In genomic region chr16:21395546-21395945, GRCm38 (mm10) we compare ENCODE assay signal across 19 mouse cellular contexts. TPM values are rescaled to one million over a fixed set of nuclear protein-coding genes. Genes with fewer than 3 reads are reported as not detected.
DNase-seq lines count a peak whose midpoint lies in the region; ATAC-seq and TF ChIP-seq lines count a peak whose summit lies in the region.
"Had no signal": no experiment of that assay in that cellular context is flagged by ENCODE, and none has a peak within 500 bp of the region (broad histone marks: within the 10 kb centered on the region; RNA-seq: fewer than 3 reads in every experiment).

No protein-coding gene starts in this region.

- H3K9ac ChIP-seq in forebrain, embryonic 11.5 days (ENCODE audit: low read length), result no peak overlapping the region
- no peak overlapping the region for H3K9ac ChIP-seq in neural tube, embryonic 13.5 days
- no peak overlapping the region for H3K9ac ChIP-seq in midbrain, embryonic 11.5 days (ENCODE audit: low read length)
- no peak overlapping the region for H3K9ac ChIP-seq in intestine, postnatal 0 days (ENCODE audit: low read depth, low read length)
- H3K9ac ChIP-seq: embryonic facial prominence, embryonic 15.5 days; forebrain, embryonic 15.5 days; heart, embryonic 15.5 days; liver, embryonic 12.5 days; lung, embryonic 15.5 days had no signal

- no peak for TF ChIP-seq CTCF in intestine, postnatal 0 days (IDR thresholded peaks at IDR 0.05; ENCODE audit: low read depth)

- peaks cover 68% of the 10 kb centered on the region for H3K4me1 ChIP-seq in forebrain, embryonic 10.5 days
- peaks cover 14% of the 10 kb centered on the region for H3K4me1 ChIP-seq in forebrain, embryonic 11.5 days (replicated peaks; ENCODE audit: control insufficient read depth, insufficient read depth, low read length)
- peaks cover 58% of the 10 kb centered on the region for H3K4me1 ChIP-seq in neural tube, embryonic 13.5 days (replicated peaks)
- H3K4me1 ChIP-seq in midbrain, embryonic 11.5 days (ENCODE audit: control insufficient read depth, insufficient read depth, low read length), result peaks cover 19% of the 10 kb centered on the region
- H3K4me1 ChIP-seq in intestine, postnatal 0 days (replicated peaks; ENCODE audit: control insufficient read depth, insufficient read depth, low read length), result 0 out of 2 replicates have a peak, but pooled peaks cover 3% of the 10 kb centered on the region

- no peak overlapping the region for H3K4me3 ChIP-seq in forebrain, embryonic 10.5 days
- H3K4me3 ChIP-seq in forebrain, embryonic 11.5 days (ENCODE audit: low read depth, low read length), result no peak overlapping the region
- no peak overlapping the region for H3K4me3 ChIP-seq in neural tube, embryonic 13.5 days
- H3K4me3 ChIP-seq in midbrain, embryonic 11.5 days (ENCODE audit: low read depth, low read length), result no peak overlapping the region
- H3K4me3 ChIP-seq in intestine, postnatal 0 days (ENCODE audit: low read depth, low read length), result no peak overlapping the region
- H3K4me3 ChIP-seq: embryonic facial prominence, embryonic 15.5 days; forebrain, embryonic 15.5 days; heart, embryonic 15.5 days; liver, embryonic 12.5 days; lung, embryonic 15.5 days had no signal

- ATAC-seq in forebrain, embryonic 11.5 days (replicated peaks; ENCODE audit: low FRiP score), result no peak
- ATAC-seq in neural tube, embryonic 13.5 days (ENCODE audit: low read depth), result no peak
- ATAC-seq in midbrain, embryonic 11.5 days (ENCODE audit: low FRiP score), result no peak
- ATAC-seq in intestine, postnatal 0 days, result no peak
- ATAC-seq: forebrain, embryonic 15.5 days; liver, embryonic 12.5 days had no signal

- no peak for DNase-seq in forebrain, embryonic 10.5 days (ENCODE audit: extremely low spot score, low spot score)
- DNase-seq in forebrain, embryonic 11.5 days (ENCODE audit: low spot score), result no peak
- DNase-seq in neural tube, embryonic 10.5 days (ENCODE audit: extremely low spot score, low spot score), result no peak
- DNase-seq in midbrain, embryonic 11.5 days (ENCODE audit: low spot score, missing footprints), result no peak
- no peak for DNase-seq in cerebellum, adult 8-10 months
- DNase-seq in left cerebral cortex, adult 18-20 months (ENCODE audit: low spot score in 2 of 2), result no peak
- DNase-seq: cerebellum, adult 11 months; kidney, adult 2 months; kidney, postnatal 4 days; left cerebral cortex, postnatal 4 days; right cerebral cortex, adult 18-20 months; thymus, adult 18-20 months had no signal

- peak overlapping the region; percentile 41; the same call in 1 of the 2 replicates for H3K27ac ChIP-seq in forebrain, embryonic 10.5 days
- no peak overlapping the region for H3K27ac ChIP-seq in forebrain, embryonic 11.5 days (ENCODE audit: low read depth, low read length)
- peak overlapping the region; percentile 35 for H3K27ac ChIP-seq in neural tube, embryonic 13.5 days (replicated peaks)
- 0 out of 2 replicates have a peak overlapping the region, but pooled peaks have one; percentile 46 for H3K27ac ChIP-seq in midbrain, embryonic 11.5 days (ENCODE audit: low read depth, low read length)
- no peak overlapping the region for H3K27ac ChIP-seq in intestine, postnatal 0 days (ENCODE audit: low read depth, low read length)
- H3K27ac ChIP-seq: forebrain, embryonic 15.5 days; heart, embryonic 15.5 days; liver, embryonic 12.5 days; lung, embryonic 15.5 days had no signal

- 32% methylated on average over 7 of the region's 7 CpGs for WGBS in forebrain, embryonic 10.5 days
- 33% methylated on average over 7 of the region's 7 CpGs for WGBS in forebrain, embryonic 11.5 days
- 28% methylated on average over 7 of the region's 7 CpGs for whole genome bisulfite sequencing in neural tube, embryonic 13.5 days
- 26% methylated on average over 7 of the region's 7 CpGs for WGBS in midbrain, embryonic 11.5 days
- WGBS in intestine, postnatal 0 days, result 74% methylated on average over 7 of the region's 7 CpGs

- no peaks in the 10 kb centered on the region for H3K36me3 ChIP-seq in forebrain, embryonic 10.5 days (replicated peaks)
- H3K36me3 ChIP-seq in forebrain, embryonic 11.5 days (ENCODE audit: control insufficient read depth, insufficient read depth, low read length), result no peaks in the 10 kb centered on the region
- no peaks in the 10 kb centered on the region for H3K36me3 ChIP-seq in neural tube, embryonic 13.5 days
- H3K36me3 ChIP-seq in midbrain, embryonic 11.5 days (ENCODE audit: control insufficient read depth, insufficient read depth, low read length), result no peaks in the 10 kb centered on the region
- H3K36me3 ChIP-seq in intestine, postnatal 0 days (ENCODE audit: control insufficient read depth, insufficient read depth), result no peaks in the 10 kb centered on the region
- H3K36me3 ChIP-seq: embryonic facial prominence, embryonic 15.5 days; forebrain, embryonic 15.5 days; heart, embryonic 15.5 days; liver, embryonic 12.5 days; lung, embryonic 15.5 days had no signal

- H3K4me2 ChIP-seq in forebrain, embryonic 11.5 days (ENCODE audit: low read depth, low read length, severe bottlenecking), result no peak overlapping the region
- H3K4me2 ChIP-seq in neural tube, embryonic 13.5 days, result 0 out of 2 replicates have a peak overlapping the region, but pooled peaks have one; percentile 13
- H3K4me2 ChIP-seq in midbrain, embryonic 11.5 days, result no peak overlapping the region
- no peak overlapping the region for H3K4me2 ChIP-seq in intestine, postnatal 0 days (replicated peaks; ENCODE audit: low read depth)
- H3K4me2 ChIP-seq: embryonic facial prominence, embryonic 15.5 days; forebrain, embryonic 15.5 days; heart, embryonic 15.5 days; liver, embryonic 12.5 days; lung, embryonic 15.5 days had no signal

- H3K27me3 ChIP-seq in forebrain, embryonic 10.5 days (ENCODE audit: poor library complexity, severe bottlenecking), result peaks cover 42% of the 10 kb centered on the region
- H3K27me3 ChIP-seq in forebrain, embryonic 11.5 days (ENCODE audit: control insufficient read depth, insufficient read depth, low read length), result no peaks in the 10 kb centered on the region
- no peaks in the 10 kb centered on the region for H3K27me3 ChIP-seq in neural tube, embryonic 13.5 days
- no peaks in the 10 kb centered on the region for H3K27me3 ChIP-seq in midbrain, embryonic 11.5 days (ENCODE audit: control insufficient read depth, insufficient read depth, low read length)
- no peaks in the 10 kb centered on the region for H3K27me3 ChIP-seq in intestine, postnatal 0 days (replicated peaks; ENCODE audit: control insufficient read depth, insufficient read depth, low read length)
- H3K27me3 ChIP-seq: embryonic facial prominence, embryonic 15.5 days; forebrain, embryonic 15.5 days; heart, embryonic 15.5 days; lung, embryonic 15.5 days had no signal

- no peaks in the 10 kb centered on the region for H3K9me3 ChIP-seq in forebrain, embryonic 10.5 days
- H3K9me3 ChIP-seq in forebrain, embryonic 11.5 days (ENCODE audit: control insufficient read depth, low read length), result no peaks in the 10 kb centered on the region
- H3K9me3 ChIP-seq in neural tube, embryonic 13.5 days, result no peaks in the 10 kb centered on the region
- H3K9me3 ChIP-seq in midbrain, embryonic 11.5 days (ENCODE audit: control insufficient read depth, low read length), result no peaks in the 10 kb centered on the region
- no peaks in the 10 kb centered on the region for H3K9me3 ChIP-seq in intestine, postnatal 0 days (ENCODE audit: control insufficient read depth)
- H3K9me3 ChIP-seq: embryonic facial prominence, embryonic 15.5 days; forebrain, embryonic 15.5 days; heart, embryonic 15.5 days; liver, embryonic 12.5 days; lung, embryonic 15.5 days had no signal

RNA-seq across cellular contexts. Expression of gene Vps8, which starts 27.4 kb away (rescaled TPM):
- 19.7 and 21.0 TPM in 2 replicates for polyA plus RNA-seq in forebrain, embryonic 10.5 days (2016; fragmentation: Nextera tagmentation; extraction: Ambion mirVana)
- 25.5 and 25.9 TPM in 2 replicates for polyA plus RNA-seq in forebrain, embryonic 11.5 days (2014; fragmentation: Nextera tagmentation; extraction: Ambion mirVana)
- 26.7 and 26.9 TPM in 2 replicates for polyA plus RNA-seq in neural tube, embryonic 13.5 days (2015; fragmentation: Nextera tagmentation; extraction: Ambion mirVana)
- 27.1 and 28.4 TPM in 2 replicates for polyA plus RNA-seq in midbrain, embryonic 11.5 days (2014; fragmentation: Nextera tagmentation; extraction: Ambion mirVana)
- total RNA-seq in left cerebral cortex, adult 18-20 months (2021), result 10 to 100 TPM; 56.1 to 58.1 TPM
- 6.6 and 9.5 TPM in 2 replicates for polyA plus RNA-seq in intestine, postnatal 0 days (2015; fragmentation: Nextera tagmentation; extraction: Ambion mirVana)

Comparison
In these comparisons a context has a peak if more than half of its experiments do, and no peak if none do; other contexts are left out.
1. H3K27ac ChIP-seq: peak in forebrain, embryonic 10.5 days (single experiment), neural tube, embryonic 13.5 days (single experiment) and midbrain, embryonic 11.5 days (single experiment); none in forebrain, embryonic 11.5 days (single experiment) and intestine, postnatal 0 days (single experiment).